Mouse (Mus musculus) midbrain, embryonic 16.5 days (tissue): ENCODE measurements at regions not wholly inside any gene's neighbourhood (a gene's known extent, or its start where the extent isn't known, plus 50 kb on each side); places are given as distances from the start of the nearest gene placed in this dataset.

Experiments
- ATAC-seq: fragments of 200-750 bp; cut with Nextera tagmentation; 2 replicates; pipeline ENCODE4 v1.8.0; 2017; ENCODE audit warnings: moderate TSS enrichment
- H3K27ac ChIP-seq: fragments of 300-500 bp; sonication (generic); 2 replicates; pipeline ENCODE4 v1.5.1; 2014; ENCODE audit warnings: mild to moderate bottlenecking, low read length, mixed read lengths
- H3K27me3 ChIP-seq: fragments of 300-500 bp; sonication (generic); 2 replicates; pipeline ENCODE4 v1.6.1; 2014; ENCODE audit warnings: low read depth, low read length, mixed read lengths; ENCODE audit not compliant: control insufficient read depth, insufficient read depth
- H3K36me3 ChIP-seq: fragments of 300-500 bp; sonication (generic); 2 replicates; pipeline ENCODE4 v1.6.1; 2014; ENCODE audit warnings: mild to moderate bottlenecking, low read length, moderate library complexity, mixed read lengths; ENCODE audit not compliant: control insufficient read depth, insufficient read depth
- H3K4me1 ChIP-seq: fragments of 300-500 bp; sonication (generic); 2 replicates; pipeline ENCODE4 v1.6.1; 2014; ENCODE audit warnings: mild to moderate bottlenecking, low read length, mixed read lengths; ENCODE audit not compliant: control insufficient read depth, insufficient read depth
- H3K4me2 ChIP-seq: fragments of 300-500 bp; sonication (generic); 2 replicates; pipeline ENCODE4 v1.6.1; 2014; ENCODE audit warnings: mild to moderate bottlenecking, low read length, mixed read lengths
- H3K4me3 ChIP-seq: fragments of 300-500 bp; sonication (generic); 2 replicates; pipeline ENCODE4 v1.5.1; 2014; ENCODE audit warnings: low read depth, mild to moderate bottlenecking, low read length, moderate library complexity, mixed read lengths
- H3K9ac ChIP-seq: fragments of 300-500 bp; sonication (generic); 2 replicates; pipeline ENCODE4 v1.6.1; 2014; ENCODE audit warnings: low read depth, low read length, mixed read lengths
- H3K9me3 ChIP-seq: fragments of 300-500 bp; sonication (generic); replicated peaks from 2 replicates; pipeline ENCODE4 v1.6.1; 2014; ENCODE audit warnings: mild to moderate bottlenecking, low read length, mixed read lengths; ENCODE audit not compliant: control insufficient read depth, poor library complexity, severe bottlenecking
- WGBS: fragments of 180-500 bp; shearing (Covaris S2); extraction: QIAGEN DNeasy Blood & Tissue Kit; methylation state at CpG from one replicate; pipeline ENCODE4 v1.1.7; 2014; 5-methylcytosine and 5-hydroxymethylcytosine counted together

DNA sequence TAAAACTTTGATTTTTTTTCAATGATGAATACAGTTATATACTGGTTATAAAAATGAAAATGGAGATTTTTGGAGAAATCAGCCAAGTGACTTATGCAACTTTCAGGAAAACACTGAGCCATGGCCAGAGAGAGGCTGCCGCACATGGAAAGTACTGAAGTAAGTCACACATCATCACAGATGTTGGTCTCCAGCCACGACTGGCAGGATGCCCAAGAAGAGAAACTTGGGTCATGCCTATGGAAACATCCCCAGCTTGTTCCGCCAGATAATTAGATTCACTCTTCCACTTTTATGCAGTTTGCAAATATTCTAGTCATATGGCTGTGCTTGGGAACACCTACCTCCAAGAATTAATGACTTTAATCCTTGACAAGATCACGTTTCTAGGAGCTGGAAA lies 544.8 kb upstream of the Id4 start:
- no peak for ATAC-seq
- H3K4me2 ChIP-seq = no peak overlapping the region
- no peaks in the 10 kb centered on the region for H3K36me3 ChIP-seq
- H3K4me3 ChIP-seq = no peak overlapping the region
- no peak overlapping the region for H3K9ac ChIP-seq
- no peaks in the 10 kb centered on the region for H3K4me1 ChIP-seq
- 75% methylated on average over 4 of the region's 4 CpGs for WGBS
- H3K9me3 ChIP-seq = no peaks in the 10 kb centered on the region
- no peaks in the 10 kb centered on the region for H3K27me3 ChIP-seq
- no peak overlapping the region for H3K27ac ChIP-seq

GRCm38 (mm10) chr13:47720645-47721044 lies 540.4 kb upstream of the Id4 start:
- Histone ChIP-seq H3K27me3 (no peaks in the 10 kb centered on the region), H3K27ac (no peak overlapping the region), H3K4me2 (no peak overlapping the region), H3K9ac (no peak overlapping the region), H3K9me3 (no peaks in the 10 kb centered on the region), H3K4me3 (no peak overlapping the region), H3K36me3 (no peaks in the 10 kb centered on the region), H3K4me1 (no peaks in the 10 kb centered on the region)
- ATAC-seq = no peak
- 95% methylated on average over 2 of the region's 2 CpGs for WGBS

DNA sequence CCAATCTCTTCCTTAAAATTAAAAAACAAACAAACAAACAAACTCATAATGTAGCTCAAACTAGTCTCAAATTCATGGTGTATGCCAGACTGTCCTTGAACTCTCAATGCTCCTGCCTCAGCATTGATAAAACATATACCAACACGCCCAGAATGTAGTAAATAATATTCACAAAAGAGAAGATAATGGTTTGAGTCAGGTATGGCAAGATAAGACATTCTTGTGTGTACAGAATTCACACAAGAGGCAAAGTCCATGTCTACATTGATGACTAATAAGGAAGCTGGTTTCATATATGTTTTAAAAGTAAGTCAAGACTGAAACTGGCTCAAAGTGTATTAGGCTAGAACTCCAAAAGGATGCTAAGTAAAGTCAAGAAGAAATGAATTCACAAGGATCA lies 526.6 kb upstream of the Id4 start:
- ATAC-seq = no peak
- no peak overlapping the region for H3K4me2 ChIP-seq
- H3K9me3 ChIP-seq = 0 out of 2 replicates have a peak, but pooled peaks cover 3% of the 10 kb centered on the region
- no peak overlapping the region for H3K27ac ChIP-seq
- H3K36me3 ChIP-seq = no peaks in the 10 kb centered on the region
- no peak overlapping the region for H3K9ac ChIP-seq
- 74% methylated on average over 1 of the region's 1 CpGs for WGBS
- no peaks in the 10 kb centered on the region for H3K4me1 ChIP-seq
- no peaks in the 10 kb centered on the region for H3K27me3 ChIP-seq
- no peak overlapping the region for H3K4me3 ChIP-seq

DNA sequence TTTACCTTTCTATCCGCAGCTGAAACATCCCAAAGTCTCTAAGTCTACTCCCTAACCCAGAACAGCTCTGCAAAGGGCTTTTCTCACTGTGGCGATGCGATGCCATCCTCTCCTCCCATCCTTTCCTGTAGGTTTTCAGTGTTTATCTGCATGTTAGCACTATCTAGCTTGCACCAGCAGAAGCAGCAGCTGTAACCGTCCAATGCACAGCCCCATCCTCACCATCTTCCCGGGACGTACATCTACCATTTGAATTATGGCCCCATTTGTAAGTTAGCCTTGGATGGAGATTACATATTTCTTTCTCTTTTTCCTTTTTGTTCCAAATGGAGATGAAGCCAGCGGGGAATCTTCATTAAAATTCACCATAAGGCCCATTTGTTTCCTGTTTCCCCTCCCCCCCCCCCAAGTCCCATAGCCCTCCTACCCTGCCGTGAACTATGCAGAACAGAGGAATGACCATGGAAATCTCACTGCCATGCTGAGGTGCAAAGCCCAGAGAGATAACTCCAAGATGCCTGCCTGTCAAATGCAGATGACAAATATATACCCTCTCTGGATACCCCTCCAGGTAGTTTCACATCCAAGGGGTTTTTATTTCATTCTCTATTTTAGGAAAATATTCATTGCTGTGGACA lies 525.5 kb upstream of the Id4 start:
- H3K4me3 ChIP-seq = no peak overlapping the region
- 0 out of 2 replicates have a peak, but pooled peaks cover 3% of the 10 kb centered on the region for H3K9me3 ChIP-seq
- H3K4me2 ChIP-seq = no peak overlapping the region
- 53% methylated on average over 8 of the region's 8 CpGs for WGBS
- H3K36me3 ChIP-seq = no peaks in the 10 kb centered on the region
- H3K9ac ChIP-seq = no peak overlapping the region
- no peak overlapping the region for H3K27ac ChIP-seq
- no peaks in the 10 kb centered on the region for H3K27me3 ChIP-seq
- no peak for ATAC-seq
- no peaks in the 10 kb centered on the region for H3K4me1 ChIP-seq

DNA sequence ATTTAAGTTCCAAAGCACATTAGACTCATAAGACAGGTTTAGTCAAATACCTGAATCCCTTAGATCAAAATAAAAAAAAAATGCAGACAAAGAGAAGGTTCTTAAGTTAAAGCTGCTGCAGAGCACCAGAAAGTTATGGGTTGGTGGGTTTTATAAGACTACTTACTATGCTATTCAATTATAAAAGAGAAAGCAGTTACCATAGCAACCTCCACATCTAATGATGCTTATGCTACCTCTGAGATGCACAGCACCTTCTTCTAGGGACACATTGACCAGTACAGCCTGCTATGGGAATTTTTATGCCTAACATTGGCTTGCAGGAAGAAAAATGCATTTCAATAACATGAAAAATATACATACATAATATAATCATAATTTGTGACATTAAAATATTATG lies 512.1 kb upstream of the Id4 start:
- Histone ChIP-seq H3K9me3 (no peaks in the 10 kb centered on the region), H3K27ac (no peak overlapping the region), H3K4me1 (no peaks in the 10 kb centered on the region), H3K4me2 (no peak overlapping the region), H3K27me3 (no peaks in the 10 kb centered on the region), H3K9ac (no peak overlapping the region), H3K4me3 (no peak overlapping the region), H3K36me3 (no peaks in the 10 kb centered on the region)
- no peak for ATAC-seq

DNA sequence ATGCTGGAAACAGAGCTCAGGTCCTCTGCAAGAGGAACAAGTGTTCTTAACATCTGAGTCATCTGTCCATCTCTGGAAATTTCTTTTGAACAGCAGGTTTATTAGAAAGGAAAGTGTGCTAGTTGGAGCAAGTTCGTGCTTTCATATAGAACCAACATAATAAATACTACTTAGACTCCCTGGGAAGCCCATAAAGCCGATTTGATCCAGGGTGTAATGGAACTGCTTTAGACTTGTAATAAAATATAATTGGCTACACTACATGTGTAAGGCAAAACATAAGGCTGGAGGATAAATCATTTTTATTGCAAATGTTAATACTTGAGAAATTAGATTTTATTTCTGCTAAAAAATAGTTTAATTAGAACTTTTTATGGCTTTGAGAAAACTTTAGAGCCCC lies 510.0 kb upstream of the Id4 start:
- H3K4me3 ChIP-seq = no peak overlapping the region
- no peak for ATAC-seq
- H3K27ac ChIP-seq = no peak overlapping the region
- no peak overlapping the region for H3K4me2 ChIP-seq
- no peak overlapping the region for H3K9ac ChIP-seq
- H3K27me3 ChIP-seq = no peaks in the 10 kb centered on the region
- no peaks in the 10 kb centered on the region for H3K4me1 ChIP-seq
- WGBS = 64% methylated on average over 2 of the region's 2 CpGs
- H3K36me3 ChIP-seq = no peaks in the 10 kb centered on the region
- no peaks in the 10 kb centered on the region for H3K9me3 ChIP-seq

GRCm38 (mm10) chr13:47764802-47765597 lies 496.0 kb upstream of the Id4 start:
- Histone ChIP-seq H3K4me3 (no peak overlapping the region), H3K27ac (no peak overlapping the region), H3K9ac (no peak overlapping the region), H3K9me3 (0 out of 2 replicates have a peak, but pooled peaks cover 1% of the 10 kb centered on the region), H3K4me1 (no peaks in the 10 kb centered on the region), H3K4me2 (no peak overlapping the region), H3K36me3 (no peaks in the 10 kb centered on the region), H3K27me3 (no peaks in the 10 kb centered on the region)
- no peak for ATAC-seq
- WGBS = 80% methylated on average over 16 of the region's 16 CpGs

GRCm38 (mm10) chr13:47768963-47769527 lies 492.0 kb upstream of the Id4 start:
- no peak overlapping the region for H3K4me3 ChIP-seq
- H3K27ac ChIP-seq = no peak overlapping the region
- H3K9me3 ChIP-seq = no peaks in the 10 kb centered on the region
- no peak for ATAC-seq
- no peak overlapping the region for H3K9ac ChIP-seq
- H3K27me3 ChIP-seq = no peaks in the 10 kb centered on the region
- no peaks in the 10 kb centered on the region for H3K4me1 ChIP-seq
- WGBS = 75% methylated on average over 9 of the region's 9 CpGs
- no peak overlapping the region for H3K4me2 ChIP-seq
- no peaks in the 10 kb centered on the region for H3K36me3 ChIP-seq
